Mouse (Mus musculus) myocyte (in vitro differentiated cells): ENCODE measurements at regions not wholly inside any gene's neighbourhood (a gene's known extent, or its start where the extent isn't known, plus 50 kb on each side); places are given as distances from the start of the nearest gene placed in this dataset.

Source experiments
- E2F4 ChIP-seq: IDR thresholded peaks from one replicate; pipeline ENCODE4 v1.6.1; 2011; ENCODE audit warnings: mild to moderate bottlenecking, control low read depth, moderate library complexity; ENCODE audit not compliant: insufficient read depth
- MAX ChIP-seq: IDR thresholded peaks from one replicate; pipeline ENCODE4 v1.6.1; 2011; ENCODE audit warnings: low read depth, mild to moderate bottlenecking, control low read depth
- MYOD1 ChIP-seq, 3 experiments: IDR thresholded peaks; one replicate each; pipeline ENCODE4 v1.6.1; 2011; ENCODE audit warnings: control low read depth in 2 of 3, low read depth in 2 of 3, mild to moderate bottlenecking in 2 of 3, moderate library complexity in 1 of 3; ENCODE audit not compliant: insufficient read length in 2 of 3, control insufficient read depth in 1 of 3
- POLR2A ChIP-seq: IDR thresholded peaks from one replicate; pipeline ENCODE4 v1.6.1; 2011; ENCODE audit warnings: low read depth, mild to moderate bottlenecking, control low read depth, moderate library complexity; ENCODE audit not compliant: insufficient read length
- POLR2AphosphoS2 ChIP-seq: IDR thresholded peaks from one replicate; pipeline ENCODE4 v1.6.1; 2011; ENCODE audit warnings: low read depth, control low read depth; ENCODE audit not compliant: insufficient read length
- USF1 ChIP-seq: IDR thresholded peaks from one replicate; pipeline ENCODE4 v1.6.1; 2011; ENCODE audit warnings: low read depth, mild to moderate bottlenecking, control low read depth, moderate library complexity

GRCm38 (mm10) chr2:118007539-118008427 is 103.9 kb upstream of the Thbs1 start:
- TF ChIP-seq POLR2AphosphoS2 (no peak), POLR2A (no peak), USF1 (no peak), MAX (no peak), E2F4 (no peak), MYOD1 (IDR thresholded peaks at IDR 0.05; ENCODE audit: control insufficient read depth in 1 of 3, insufficient read length in 2 of 3, low read depth in 2 of 3) (no peak)
